Mouse (Mus musculus) embryonic facial prominence, embryonic 14.5 days (tissue): ENCODE measurements around the gene Bcl11b. TPM values are rescaled to one million over a fixed set of nuclear protein-coding genes. Genes with fewer than 3 reads are reported as not detected.

ENCODE experiments used
- ATAC-seq: fragments of 200-750 bp; cut with Nextera tagmentation; 2 replicates; pipeline ENCODE4 v1.8.0; 2017; ENCODE audit warnings: low read depth, moderate number of reproducible peaks, moderate TSS enrichment
- DNase-seq: peaks from one replicate; pipeline ENCODE4 v3.0.0-alpha.2; 2015; ENCODE audit warnings: low spot score
- H3K27ac ChIP-seq: fragments of 300-500 bp; sonication (generic); replicated peaks from 2 replicates; pipeline ENCODE4 v1.5.1; 2014; ENCODE audit warnings: low read depth, mild to moderate bottlenecking, low read length, moderate library complexity
- H3K27me3 ChIP-seq: fragments of 300-500 bp; sonication (generic); replicated peaks from 2 replicates; pipeline ENCODE4 v1.6.1; 2014; ENCODE audit warnings: low read length; ENCODE audit not compliant: control insufficient read depth, insufficient read depth
- H3K36me3 ChIP-seq: fragments of 300-500 bp; sonication (generic); 2 replicates; pipeline ENCODE4 v1.6.1; 2014; ENCODE audit warnings: low read length, mixed read lengths; ENCODE audit not compliant: control insufficient read depth, insufficient read depth
- H3K4me1 ChIP-seq: fragments of 300-500 bp; sonication (generic); 2 replicates; pipeline ENCODE4 v1.6.1; 2014; ENCODE audit warnings: antibody characterized with exemption, low read length; ENCODE audit not compliant: control insufficient read depth, insufficient read depth
- H3K4me2 ChIP-seq: fragments of 300-500 bp; sonication (generic); 2 replicates; pipeline ENCODE4 v1.6.1; 2014; ENCODE audit warnings: low read depth, mild to moderate bottlenecking, low read length, moderate library complexity, mixed read lengths
- H3K4me3 ChIP-seq: fragments of 300-500 bp; sonication (generic); 2 replicates; pipeline ENCODE4 v1.5.1; 2014; ENCODE audit warnings: low read depth, mild to moderate bottlenecking, low read length
- H3K9ac ChIP-seq: fragments of 300-500 bp; sonication (generic); 2 replicates; pipeline ENCODE4 v1.6.1; 2014; ENCODE audit warnings: low read depth, mild to moderate bottlenecking, low read length, moderate library complexity, mixed read lengths
- H3K9me3 ChIP-seq: fragments of 300-500 bp; sonication (generic); 2 replicates; pipeline ENCODE4 v1.6.1; 2016; ENCODE audit warnings: low read length; ENCODE audit not compliant: control insufficient read depth
- WGBS: fragments of 180-500 bp; shearing (Covaris S2); extraction: QIAGEN DNeasy Blood & Tissue Kit; methylation state at CpG from one replicate; pipeline ENCODE4 v1.1.7; 2014; 5-methylcytosine and 5-hydroxymethylcytosine counted together
- polyA plus RNA-seq: library from polyadenylated mRNA; unstranded; fragments of >200 nt; fragmentation: Nextera tagmentation; extraction: Ambion mirVana; gene quantifications from 2 replicates; pipeline ENCODE4 v1.2.1, GENCODE M21; 2014

Gene Bcl11b
- polyA plus RNA-seq, 1 experiment from 2014 or later = 16.5 TPM

DNA sequence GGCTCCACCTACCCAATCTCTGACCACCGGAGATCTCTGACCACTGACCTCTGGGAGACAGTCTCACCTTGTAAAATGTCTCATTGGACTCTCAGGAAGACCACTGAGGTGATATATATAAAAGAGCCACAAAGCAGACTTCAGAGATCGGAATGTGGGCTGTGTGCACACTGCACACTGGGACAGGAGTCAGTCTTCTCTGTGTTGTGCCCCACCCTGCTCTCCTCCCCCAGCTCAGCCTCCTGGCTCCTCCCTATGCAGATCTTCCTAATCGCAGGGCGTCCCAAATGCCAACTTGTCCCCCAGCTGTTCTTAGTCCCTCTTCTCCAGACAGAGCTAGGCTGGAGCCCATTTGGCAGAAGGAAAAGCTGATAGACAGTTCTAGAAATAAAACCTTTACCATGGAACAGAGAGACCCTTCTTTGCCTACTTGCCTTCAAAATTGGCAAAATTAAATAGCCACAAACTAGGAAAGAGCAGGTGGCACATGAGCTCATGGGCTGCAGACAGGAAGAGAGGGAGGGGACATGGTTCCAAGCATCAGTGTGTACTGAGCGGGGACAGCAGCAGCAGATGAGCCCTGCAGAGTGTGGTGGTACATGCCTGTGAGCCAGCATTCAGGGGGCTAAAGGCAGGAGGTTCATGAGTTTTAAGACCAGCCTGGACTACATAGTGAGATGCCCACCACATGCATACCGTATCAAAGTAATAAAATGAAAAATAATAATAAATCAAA lies 118.9 kb downstream of the Bcl11b start:
- H3K9ac ChIP-seq = no peak overlapping the region
- H3K4me1 ChIP-seq = peaks cover 19% of the 10 kb centered on the region
- H3K27me3 ChIP-seq = no peaks in the 10 kb centered on the region
- WGBS = 55% methylated on average over 6 of the region's 6 CpGs
- H3K4me3 ChIP-seq = no peak overlapping the region
- H3K4me2 ChIP-seq = no peak overlapping the region
- no peaks in the 10 kb centered on the region for H3K36me3 ChIP-seq
- no peaks in the 10 kb centered on the region for H3K9me3 ChIP-seq
- DNase-seq = no peak
- H3K27ac ChIP-seq = no peak overlapping the region
- ATAC-seq = no peak

DNA sequence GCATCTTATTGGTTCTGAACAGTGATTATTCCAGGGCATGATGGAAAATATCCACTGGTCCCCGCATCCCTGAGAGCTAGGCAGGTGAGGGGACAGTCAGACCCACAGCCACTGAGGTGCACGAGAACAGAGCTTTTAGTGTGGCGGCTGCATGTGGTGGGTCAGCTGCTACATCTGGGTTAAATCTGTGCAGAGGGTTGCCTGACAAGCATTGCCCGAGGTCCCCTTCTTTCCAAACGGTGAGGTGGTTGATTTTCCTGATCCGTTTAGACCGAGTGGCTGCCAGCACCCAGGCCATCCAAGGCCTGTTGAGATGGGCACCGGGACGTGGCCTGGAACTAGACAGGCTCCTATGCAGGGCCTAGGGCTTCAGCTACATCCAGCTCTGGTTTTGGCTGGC lies 121.7 kb downstream of the Bcl11b start:
- WGBS = 48% methylated on average over 9 of the region's 9 CpGs
- H3K4me2 ChIP-seq = no peak overlapping the region
- H3K9me3 ChIP-seq = 0 out of 2 replicates have a peak, but pooled peaks cover 4% of the 10 kb centered on the region
- no peaks in the 10 kb centered on the region for H3K27me3 ChIP-seq
- H3K9ac ChIP-seq = no peak overlapping the region
- DNase-seq = no peak
- ATAC-seq = no peak
- no peak overlapping the region for H3K27ac ChIP-seq
- no peaks in the 10 kb centered on the region for H3K36me3 ChIP-seq
- peaks cover 14% of the 10 kb centered on the region for H3K4me1 ChIP-seq
- no peak overlapping the region for H3K4me3 ChIP-seq

DNA sequence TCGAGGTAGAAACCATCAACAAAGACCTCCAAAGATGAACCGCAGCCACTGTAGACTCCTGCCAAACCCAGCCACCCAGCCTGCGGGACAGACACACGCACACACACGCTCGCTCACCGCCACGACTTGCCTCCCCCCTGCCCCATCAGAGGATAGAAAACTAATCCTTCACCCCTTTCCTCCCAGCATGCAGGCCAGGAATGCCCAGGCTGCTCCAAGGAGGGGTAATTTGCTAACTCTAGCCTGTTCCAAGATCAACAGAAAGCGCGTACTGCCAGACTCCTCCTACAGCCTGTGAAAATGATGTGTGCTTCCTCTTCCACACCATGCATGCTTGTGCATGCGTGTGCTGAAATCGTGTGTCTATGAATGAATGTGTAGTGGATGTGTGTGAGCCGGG lies 122.7 kb downstream of the Bcl11b start:
- peak; percentile 67; the same call in 1 of the 2 replicates for ATAC-seq
- WGBS = 57% methylated on average over 13 of the region's 13 CpGs
- H3K4me2 ChIP-seq = peak overlapping the region; percentile 18; the same call in 1 of the 2 replicates

DNA sequence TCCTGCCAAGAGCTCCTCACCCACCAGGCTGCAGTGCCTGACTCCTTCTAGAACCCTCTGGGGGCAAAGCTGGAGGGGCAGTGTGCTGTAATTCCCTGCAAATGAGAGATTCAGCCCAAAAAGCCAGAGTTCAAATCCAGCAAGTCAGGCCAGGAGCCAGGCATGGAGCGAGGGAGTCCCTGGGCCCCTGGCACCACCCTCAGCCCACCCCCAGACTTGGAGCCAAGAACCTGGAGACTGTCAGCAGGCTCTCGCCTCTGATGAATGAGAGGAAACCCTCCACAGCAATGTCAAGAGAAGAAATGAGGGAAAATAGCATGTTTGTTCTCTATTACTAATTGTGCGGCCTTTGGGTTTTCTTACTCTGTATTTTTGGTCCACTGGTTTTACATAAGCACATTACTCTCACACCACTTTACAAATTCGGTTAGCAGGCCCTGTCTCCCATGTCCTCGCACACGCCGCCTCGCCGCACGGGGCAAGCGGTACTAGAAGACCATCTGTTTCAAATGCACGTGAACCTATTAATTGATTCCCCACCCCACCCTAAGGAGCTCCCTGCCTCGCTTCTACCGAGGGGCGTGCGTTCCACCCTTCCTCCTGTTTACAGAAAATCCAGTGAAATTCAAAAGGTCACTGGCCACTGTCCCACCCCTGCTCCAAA lies 124.2 kb downstream of the Bcl11b start:
- Histone ChIP-seq H3K27me3 (no peaks in the 10 kb centered on the region), H3K4me3 (no peak overlapping the region), H3K36me3 (no peaks in the 10 kb centered on the region), H3K4me2 (no peak overlapping the region), H3K4me1 (peaks cover 18% of the 10 kb centered on the region), H3K9me3 (0 out of 2 replicates have a peak, but pooled peaks cover 5% of the 10 kb centered on the region), H3K9ac (no peak overlapping the region), H3K27ac (no peak overlapping the region)
- DNase-seq (no peak), ATAC-seq (no peak)
- WGBS = 69% methylated on average over 16 of the region's 16 CpGs

More for the DNA sequence above, 122.7 kb downstream of the Bcl11b start:
- H3K27me3 ChIP-seq = no peaks in the 10 kb centered on the region
- H3K4me3 ChIP-seq = no peak overlapping the region
- no peak overlapping the region for H3K9ac ChIP-seq
- H3K4me1 ChIP-seq = peaks cover 15% of the 10 kb centered on the region
- H3K36me3 ChIP-seq = no peaks in the 10 kb centered on the region
- DNase-seq = peak; percentile 73
- H3K27ac ChIP-seq = peak overlapping the region; percentile 39; the same call in 1 of the 2 replicates
- 0 out of 2 replicates have a peak, but pooled peaks cover 5% of the 10 kb centered on the region for H3K9me3 ChIP-seq

DNA sequence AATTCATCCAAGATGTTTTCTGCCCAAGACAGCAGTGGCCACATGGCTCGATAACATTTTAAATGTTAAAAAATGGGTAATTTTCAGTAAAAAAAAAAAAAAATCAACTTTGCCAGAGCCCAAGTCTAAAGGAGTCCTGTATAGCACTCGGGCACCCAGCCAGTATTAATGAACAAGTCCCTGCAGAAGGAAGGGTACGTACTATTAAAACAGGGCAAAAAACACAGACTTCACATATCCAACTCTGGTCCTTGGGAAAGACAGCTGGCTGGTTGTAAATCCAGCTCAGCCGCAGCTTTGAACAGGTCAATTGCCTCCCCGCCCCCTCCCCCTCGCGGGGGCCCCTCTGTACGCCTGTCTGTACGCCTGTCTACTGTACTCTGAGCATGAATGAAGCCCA lies 127.2 kb downstream of the Bcl11b start:
- peaks cover 18% of the 10 kb centered on the region for H3K4me1 ChIP-seq
- no peak overlapping the region for H3K4me2 ChIP-seq
- H3K4me3 ChIP-seq = no peak overlapping the region
- no peaks in the 10 kb centered on the region for H3K27me3 ChIP-seq
- H3K27ac ChIP-seq = no peak overlapping the region
- ATAC-seq (0 out of 2 replicates have a peak, but pooled peaks have one; percentile 50), DNase-seq (peak; percentile 83)
- no peaks in the 10 kb centered on the region for H3K36me3 ChIP-seq
- H3K9me3 ChIP-seq = 0 out of 2 replicates have a peak, but pooled peaks cover 5% of the 10 kb centered on the region
- no peak overlapping the region for H3K9ac ChIP-seq
- 58% methylated on average over 9 of the region's 9 CpGs for WGBS

DNA sequence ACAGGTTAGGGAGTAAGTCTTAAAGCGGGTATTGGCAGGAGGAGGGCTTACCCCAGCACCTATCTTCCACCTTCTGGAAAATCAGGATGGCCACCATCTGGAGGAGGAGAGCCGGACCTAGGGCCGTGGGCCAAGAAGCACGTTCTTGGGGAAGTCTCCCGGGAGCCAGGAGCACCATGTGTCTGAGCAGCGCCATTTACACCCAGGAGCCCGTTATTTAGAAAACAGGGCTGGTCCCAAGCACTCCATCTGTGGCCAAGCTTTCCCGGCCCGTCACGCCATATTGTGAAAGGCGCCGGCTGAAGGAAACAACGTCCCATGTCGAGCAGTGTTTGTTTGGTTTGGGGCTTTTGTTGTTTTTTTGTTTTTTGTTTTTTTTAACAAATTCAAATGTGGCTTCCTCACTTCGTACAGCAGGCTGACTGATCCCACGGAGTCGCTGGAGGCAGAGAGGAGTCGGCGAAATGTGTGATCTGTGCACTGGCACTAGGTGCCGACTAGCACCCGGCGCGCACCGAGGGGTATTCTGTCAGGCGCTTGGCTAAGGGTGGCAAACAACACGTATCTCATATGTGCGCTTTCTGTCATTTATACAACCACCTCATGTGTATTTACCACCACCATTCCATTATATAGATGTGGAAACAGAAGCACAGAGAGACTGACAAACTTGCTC lies 128.8 kb downstream of the Bcl11b start:
- H3K27ac ChIP-seq = no peak overlapping the region
- ATAC-seq (no peak), DNase-seq (no peak)
- H3K9ac ChIP-seq = no peak overlapping the region
- H3K4me1 ChIP-seq = peaks cover 10% of the 10 kb centered on the region
- H3K4me3 ChIP-seq = no peak overlapping the region
- no peak overlapping the region for H3K4me2 ChIP-seq
- no peaks in the 10 kb centered on the region for H3K27me3 ChIP-seq
- WGBS = 88% methylated on average over 27 of the region's 27 CpGs
- no peaks in the 10 kb centered on the region for H3K36me3 ChIP-seq
- H3K9me3 ChIP-seq = 0 out of 2 replicates have a peak, but pooled peaks cover 5% of the 10 kb centered on the region

DNA sequence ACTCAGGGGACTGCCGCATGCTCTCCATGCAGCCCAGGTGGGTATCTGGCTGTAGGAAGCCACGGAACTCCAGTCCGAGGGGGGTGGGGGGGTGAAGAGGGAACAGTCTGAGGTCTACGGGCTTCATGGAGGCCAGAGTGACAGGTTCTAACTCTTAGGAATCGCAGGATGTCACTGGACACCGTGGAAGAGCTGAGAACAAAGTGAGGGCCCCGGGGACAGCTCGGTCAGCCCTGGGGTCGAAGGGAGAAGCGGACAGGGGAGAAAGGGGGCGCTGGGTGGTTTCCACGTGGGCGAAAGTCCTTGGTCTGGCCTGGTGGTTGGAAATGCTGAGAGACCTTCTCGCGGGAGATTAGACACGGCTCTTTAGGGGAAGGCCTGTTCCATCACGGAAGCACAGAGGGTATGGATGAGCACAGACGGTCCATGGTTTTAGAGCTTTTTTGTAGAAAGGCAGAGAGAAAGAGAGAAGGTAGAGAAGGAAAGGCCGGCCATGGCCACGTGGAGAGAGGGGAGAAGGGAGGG lies 133.8 kb downstream of the Bcl11b start:
- H3K9me3 ChIP-seq = no peaks in the 10 kb centered on the region
- no peak overlapping the region for H3K27ac ChIP-seq
- no peak overlapping the region for H3K4me2 ChIP-seq
- no peaks in the 10 kb centered on the region for H3K4me1 ChIP-seq
- DNase-seq (no peak), ATAC-seq (no peak)
- no peak overlapping the region for H3K4me3 ChIP-seq
- 76% methylated on average over 20 of the region's 20 CpGs for WGBS
- H3K36me3 ChIP-seq = no peaks in the 10 kb centered on the region
- no peak overlapping the region for H3K9ac ChIP-seq
- H3K27me3 ChIP-seq = no peaks in the 10 kb centered on the region

DNA sequence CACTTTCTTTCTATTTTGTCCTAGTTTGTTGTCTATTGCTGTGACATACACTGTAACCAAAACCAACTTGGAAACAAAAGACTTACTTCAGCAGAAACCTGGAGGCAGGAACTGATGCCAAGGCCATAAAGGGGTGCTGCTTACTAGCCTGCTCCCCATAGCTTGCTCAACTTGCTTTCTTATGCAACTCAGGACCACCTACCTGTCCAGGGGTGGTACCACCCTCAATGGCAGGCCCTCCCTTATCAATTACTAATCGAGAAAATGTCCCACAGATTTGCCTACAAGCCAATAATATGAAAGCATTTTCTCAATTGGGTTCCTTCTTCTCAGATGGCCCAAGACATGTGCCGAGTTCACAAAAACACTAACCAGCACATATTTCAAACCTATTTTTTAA lies 135.1 kb downstream of the Bcl11b start:
- H3K4me1 ChIP-seq = no peaks in the 10 kb centered on the region
- H3K4me2 ChIP-seq = no peak overlapping the region
- 95% methylated on average over 2 of the region's 2 CpGs for WGBS
- no peak for ATAC-seq
- no peak for DNase-seq
- H3K9ac ChIP-seq = no peak overlapping the region
- H3K9me3 ChIP-seq = no peaks in the 10 kb centered on the region
- no peak overlapping the region for H3K4me3 ChIP-seq
- no peaks in the 10 kb centered on the region for H3K36me3 ChIP-seq
- H3K27me3 ChIP-seq = no peaks in the 10 kb centered on the region
- H3K27ac ChIP-seq = no peak overlapping the region
